Mouse (Mus musculus) kidney, adult 2 months (tissue): ENCODE measurements around the gene Gm4869. TPM values are rescaled to one million over a fixed set of nuclear protein-coding genes. Genes with fewer than 3 reads are reported as not detected.
A peak's percentile ranks its signal among the peaks of the same experiment; 100 is the strongest.

ENCODE experiments used
- DNase-seq: peaks from one replicate; pipeline ENCODE4 v3.0.0; 2021
- H3K27ac ChIP-seq: fragments of 200-500 bp; 2 replicates; pipeline ENCODE4 v1.5.1; 2012; ENCODE audit warnings: low read depth, low read length, control low read depth, inconsistent platforms; ENCODE audit not compliant: insufficient read depth
- H3K27me3 ChIP-seq: fragments of 200-500 bp; replicated peaks from 2 replicates; pipeline ENCODE4 v1.6.1; 2012; ENCODE audit warnings: mild to moderate bottlenecking, moderate library complexity, low read length, inconsistent platforms; ENCODE audit not compliant: control insufficient read depth, insufficient read depth
- H3K36me3 ChIP-seq: fragments of 200-500 bp; 2 replicates; pipeline ENCODE4 v1.6.1; 2012; ENCODE audit warnings: mild to moderate bottlenecking, moderate library complexity, low read length, inconsistent platforms; ENCODE audit not compliant: control insufficient read depth, insufficient read depth
- H3K4me1 ChIP-seq: fragments of 200-500 bp; 2 replicates; pipeline ENCODE4 v1.6.1; 2011; ENCODE audit warnings: low read length; ENCODE audit not compliant: control insufficient read depth, insufficient read depth
- H3K4me3 ChIP-seq: fragments of 200-500 bp; 2 replicates; pipeline ENCODE4 v1.5.1; 2011; ENCODE audit warnings: mild to moderate bottlenecking, low read depth, low read length, control low read depth; ENCODE audit not compliant: insufficient read depth
- CTCF ChIP-seq: fragments of 200-500 bp; conservative IDR thresholded peaks from 2 replicates; pipeline ENCODE4 v1.5.1; 2011; ENCODE audit warnings: low read depth, mild to moderate bottlenecking, control low read depth, low read length, moderate library complexity, mixed read lengths; ENCODE audit not compliant: insufficient read depth, insufficient read length
- POLR2A ChIP-seq: fragments of 200-500 bp; IDR thresholded peaks from one replicate; pipeline ENCODE4 v1.6.1; 2011; ENCODE audit warnings: low read depth, low read length, control low read depth
- WGBS: fragments of 180-500 bp; shearing (Covaris S2); methylation state at CpG from one replicate; pipeline ENCODE4 v1.1.7; 2018; 5-methylcytosine and 5-hydroxymethylcytosine counted together
- polyA plus RNA-seq: library from polyadenylated mRNA; depleted of rRNA; stranded (reverse); fragments of >200 nt; gene quantifications from 2 replicates; pipeline ENCODE4 v1.2.3, GENCODE M21; 2012

Gene Gm4869
- polyA plus RNA-seq, 1 experiment = 0.03 TPM

GRCm38 (mm10) chr5:140464943-140465342, 19.5 kb downstream of the Gm4869 start:
- Histone ChIP-seq H3K4me3 (no peak overlapping the region), H3K27me3 (no peaks in the 10 kb centered on the region), H3K36me3 (no peaks in the 10 kb centered on the region), H3K27ac (no peak overlapping the region), H3K4me1 (no peaks in the 10 kb centered on the region)
- no peak for DNase-seq
- WGBS = 85% methylated on average over 2 of the region's 2 CpGs
- no peak for TF ChIP-seq POLR2A
- no peak for TF ChIP-seq CTCF

GRCm38 (mm10) chr5:140472336-140472735, 26.9 kb downstream of the Gm4869 start:
- Histone ChIP-seq H3K27me3 (no peaks in the 10 kb centered on the region), H3K4me3 (no peak overlapping the region), H3K27ac (no peak overlapping the region), H3K36me3 (no peaks in the 10 kb centered on the region), H3K4me1 (no peaks in the 10 kb centered on the region)
- TF ChIP-seq POLR2A (no peak), CTCF (peak; percentile 29; the same call in 1 of the 2 replicates)
- 89% methylated on average over 3 of the region's 3 CpGs for WGBS
- no peak for DNase-seq

- Histone ChIP-seq H3K4me3 (no peak overlapping the region), H3K4me1 (no peaks in the 10 kb centered on the region), H3K36me3 (no peaks in the 10 kb centered on the region), H3K27me3 (no peaks in the 10 kb centered on the region), H3K27ac (no peak overlapping the region)
- no peak for TF ChIP-seq POLR2A
- DNase-seq = no peak
- 74% methylated on average over 4 of the region's 4 CpGs for WGBS
These were observed 36.0 kb downstream of the Gm4869 start for GRCm38 (mm10) chr5:140481458-140481857.

- no peak overlapping the region for H3K4me3 ChIP-seq
- TF ChIP-seq CTCF (no peak), POLR2A (no peak)
These were observed 45.7 kb downstream of the Gm4869 start for GRCm38 (mm10) chr5:140491142-140491541.

GRCm38 (mm10) chr5:140492684-140493233, 47.3 kb downstream of the Gm4869 start:
- Histone ChIP-seq H3K4me1 (no peaks in the 10 kb centered on the region), H3K36me3 (no peaks in the 10 kb centered on the region), H3K4me3 (no peak overlapping the region), H3K27me3 (no peaks in the 10 kb centered on the region), H3K27ac (no peak overlapping the region)
- no peak for TF ChIP-seq CTCF
- TF ChIP-seq POLR2A = no peak
- WGBS = 14% methylated on average over 11 of the region's 11 CpGs
- DNase-seq = no peak

More at GRCm38 (mm10) chr5:140491142-140491541, 45.7 kb downstream of the Gm4869 start:
- no peak for DNase-seq
- no peaks in the 10 kb centered on the region for H3K4me1 ChIP-seq
- no peaks in the 10 kb centered on the region for H3K27me3 ChIP-seq
- WGBS = 69% methylated on average over 6 of the region's 6 CpGs
- no peaks in the 10 kb centered on the region for H3K36me3 ChIP-seq
- no peak overlapping the region for H3K27ac ChIP-seq

GRCm38 (mm10) chr5:140498176-140498575, 52.7 kb downstream of the Gm4869 start:
- Histone ChIP-seq H3K4me1 (peaks cover 2% of the 10 kb centered on the region; the same call in 1 of the 2 replicates), H3K27ac (no peak overlapping the region), H3K36me3 (no peaks in the 10 kb centered on the region), H3K4me3 (no peak overlapping the region), H3K27me3 (no peaks in the 10 kb centered on the region)
- DNase-seq = no peak
- no peak for TF ChIP-seq POLR2A
- no peak for TF ChIP-seq CTCF
- WGBS = 75% methylated on average over 6 of the region's 6 CpGs

- no peaks in the 10 kb centered on the region for H3K27me3 ChIP-seq
- peaks cover 3% of the 10 kb centered on the region; the same call in 1 of the 2 replicates for H3K4me1 ChIP-seq
- WGBS = 88% methylated on average over 6 of the region's 6 CpGs
- H3K36me3 ChIP-seq = no peaks in the 10 kb centered on the region
- DNase-seq = no peak
- no peak overlapping the region for H3K4me3 ChIP-seq
- TF ChIP-seq CTCF (no peak), POLR2A (no peak)
- H3K27ac ChIP-seq = no peak overlapping the region
These were observed 55.3 kb downstream of the Gm4869 start for GRCm38 (mm10) chr5:140500736-140501135.
